Mouse (Mus musculus) embryonic facial prominence, embryonic 15.5 days (tissue): ENCODE results near the gene Itga9. TPM values are rescaled to one million over a fixed set of nuclear protein-coding genes. Genes with fewer than 3 reads are reported as not detected.

Source experiments
- ATAC-seq: fragments of 200-750 bp; cut with Nextera tagmentation; 2 replicates; pipeline ENCODE4 v1.8.0; 2017; ENCODE audit warnings: low read depth, moderate TSS enrichment; ENCODE audit not compliant: insufficient number of reproducible peaks, low FRiP score, low TSS enrichment
- H3K27ac ChIP-seq: fragments of 300-500 bp; sonication (generic); replicated peaks from 2 replicates; pipeline ENCODE4 v1.5.1; 2015; ENCODE audit warnings: mild to moderate bottlenecking, inconsistent platforms
- H3K27me3 ChIP-seq: fragments of 300-500 bp; sonication (generic); 2 replicates; pipeline ENCODE4 v1.6.1; 2015; ENCODE audit warnings: inconsistent platforms
- H3K36me3 ChIP-seq: fragments of 300-500 bp; sonication (generic); 2 replicates; pipeline ENCODE4 v1.6.1; 2015; ENCODE audit warnings: mild to moderate bottlenecking, inconsistent platforms
- H3K4me1 ChIP-seq: fragments of 300-500 bp; sonication (generic); 2 replicates; pipeline ENCODE4 v1.6.1; 2015; ENCODE audit warnings: inconsistent platforms
- H3K4me2 ChIP-seq: fragments of 300-500 bp; sonication (generic); replicated peaks from 2 replicates; pipeline ENCODE4 v1.6.1; 2015; ENCODE audit warnings: mild to moderate bottlenecking, inconsistent platforms
- H3K4me3 ChIP-seq: fragments of 300-500 bp; sonication (generic); replicated peaks from 2 replicates; pipeline ENCODE4 v1.5.1; 2015; ENCODE audit warnings: mild to moderate bottlenecking, inconsistent platforms
- H3K9ac ChIP-seq: fragments of 300-500 bp; sonication (generic); 2 replicates; pipeline ENCODE4 v1.6.1; 2015; ENCODE audit warnings: inconsistent platforms
- H3K9me3 ChIP-seq: fragments of 300-500 bp; sonication (generic); replicated peaks from 2 replicates; pipeline ENCODE4 v1.6.1; 2016; ENCODE audit warnings: inconsistent platforms
- WGBS: fragments of 180-500 bp; shearing (Covaris S2); methylation state at CpG from one replicate; pipeline ENCODE4 v1.1.7; 2015; 5-methylcytosine and 5-hydroxymethylcytosine counted together
- polyA plus RNA-seq: library from polyadenylated mRNA; unstranded; fragments of >200 nt; fragmentation: Nextera tagmentation; extraction: Ambion mirVana; gene quantifications from 2 replicates; pipeline ENCODE4 v1.2.1, GENCODE M21; 2015

Gene Itga9
- polyA plus RNA-seq, 1 experiment from 2014 or later, result 14.7 TPM

GRCm38 (mm10) chr9:118741268-118741667 lies 134.8 kb downstream of the Itga9 start:
- no peaks in the 10 kb centered on the region for H3K27me3 ChIP-seq
- H3K4me2 ChIP-seq, result no peak overlapping the region
- WGBS, result 85% methylated on average over 9 of the region's 9 CpGs
- no peaks in the 10 kb centered on the region for H3K9me3 ChIP-seq
- H3K9ac ChIP-seq, result no peak overlapping the region
- no peak for ATAC-seq
- peaks cover 4% of the 10 kb centered on the region for H3K36me3 ChIP-seq
- no peak overlapping the region for H3K27ac ChIP-seq
- H3K4me3 ChIP-seq, result no peak overlapping the region
- H3K4me1 ChIP-seq, result peaks cover 17% of the 10 kb centered on the region

- no peaks in the 10 kb centered on the region for H3K9me3 ChIP-seq
- H3K27me3 ChIP-seq, result no peaks in the 10 kb centered on the region
Measured at GRCm38 (mm10) chr9:118749335-118749949, 143.0 kb downstream of the Itga9 start.

GRCm38 (mm10) chr9:118750828-118751227 lies 144.3 kb downstream of the Itga9 start:
- Histone ChIP-seq H3K4me2 (no peak overlapping the region), H3K36me3 (no peaks in the 10 kb centered on the region), H3K4me1 (peaks cover 30% of the 10 kb centered on the region), H3K27ac (0 out of 2 replicates have a peak overlapping the region, but pooled peaks have one; percentile 44), H3K27me3 (no peaks in the 10 kb centered on the region), H3K9ac (no peak overlapping the region), H3K9me3 (no peaks in the 10 kb centered on the region), H3K4me3 (no peak overlapping the region)
- ATAC-seq, result no peak
- WGBS, result 51% methylated on average over 7 of the region's 7 CpGs

More at GRCm38 (mm10) chr9:118749335-118749949, 143.0 kb downstream of the Itga9 start:
- no peak overlapping the region for H3K4me3 ChIP-seq
- H3K36me3 ChIP-seq, result peaks cover 4% of the 10 kb centered on the region
- ATAC-seq, result no peak
- no peak overlapping the region for H3K4me2 ChIP-seq
- 41% methylated on average over 8 of the region's 8 CpGs for WGBS
- H3K27ac ChIP-seq, result peak overlapping the region; percentile 22; the same call in 1 of the 2 replicates
- peaks cover 30% of the 10 kb centered on the region for H3K4me1 ChIP-seq
- no peak overlapping the region for H3K9ac ChIP-seq

GRCm38 (mm10) chr9:118752376-118752775 lies 145.9 kb downstream of the Itga9 start:
- H3K27ac ChIP-seq, result no peak overlapping the region
- H3K36me3 ChIP-seq, result no peaks in the 10 kb centered on the region
- H3K9me3 ChIP-seq, result no peaks in the 10 kb centered on the region
- H3K4me3 ChIP-seq, result no peak overlapping the region
- ATAC-seq, result no peak
- H3K9ac ChIP-seq, result no peak overlapping the region
- H3K4me1 ChIP-seq, result peaks cover 29% of the 10 kb centered on the region
- 91% methylated on average over 2 of the region's 2 CpGs for WGBS
- H3K27me3 ChIP-seq, result no peaks in the 10 kb centered on the region
- H3K4me2 ChIP-seq, result no peak overlapping the region

- H3K9me3 ChIP-seq, result no peaks in the 10 kb centered on the region
- no peaks in the 10 kb centered on the region for H3K36me3 ChIP-seq
- no peak overlapping the region for H3K27ac ChIP-seq
- peaks cover 28% of the 10 kb centered on the region for H3K4me1 ChIP-seq
- H3K27me3 ChIP-seq, result no peaks in the 10 kb centered on the region
- 64% methylated on average over 4 of the region's 4 CpGs for WGBS
- no peak overlapping the region for H3K9ac ChIP-seq
- ATAC-seq, result no peak
- H3K4me2 ChIP-seq, result no peak overlapping the region
- no peak overlapping the region for H3K4me3 ChIP-seq
Measured at GRCm38 (mm10) chr9:118759462-118759861, 153.0 kb downstream of the Itga9 start.

- Histone ChIP-seq H3K36me3 (no peaks in the 10 kb centered on the region), H3K4me2 (no peak overlapping the region), H3K9ac (no peak overlapping the region), H3K9me3 (no peaks in the 10 kb centered on the region), H3K4me1 (peaks cover 44% of the 10 kb centered on the region), H3K27me3 (no peaks in the 10 kb centered on the region), H3K27ac (peak overlapping the region; percentile 76; the same call in 1 of the 2 replicates), H3K4me3 (no peak overlapping the region)
- 50% methylated on average over 8 of the region's 8 CpGs for WGBS
- no peak for ATAC-seq
Measured at GRCm38 (mm10) chr9:118761953-118762590, 155.6 kb downstream of the Itga9 start.

- Histone ChIP-seq H3K4me1 (peaks cover 44% of the 10 kb centered on the region), H3K9me3 (no peaks in the 10 kb centered on the region), H3K4me3 (no peak overlapping the region), H3K9ac (no peak overlapping the region), H3K36me3 (no peaks in the 10 kb centered on the region), H3K4me2 (0 out of 2 replicates have a peak overlapping the region, but pooled peaks have one; percentile 2), H3K27me3 (no peaks in the 10 kb centered on the region), H3K27ac (peak overlapping the region; percentile 76)
- ATAC-seq, result peak; percentile 67
- 19% methylated on average over 7 of the region's 7 CpGs for WGBS
Measured at GRCm38 (mm10) chr9:118762759-118763158, 156.3 kb downstream of the Itga9 start.

GRCm38 (mm10) chr9:118763203-118763602 lies 156.7 kb downstream of the Itga9 start:
- peak; percentile 54; the same call in 1 of the 2 replicates for ATAC-seq
- peak overlapping the region; percentile 76 for H3K27ac ChIP-seq
- 34% methylated on average over 4 of the region's 4 CpGs for WGBS
- H3K27me3 ChIP-seq, result no peaks in the 10 kb centered on the region
- H3K36me3 ChIP-seq, result no peaks in the 10 kb centered on the region
- H3K9ac ChIP-seq, result no peak overlapping the region
- no peak overlapping the region for H3K4me3 ChIP-seq
- 0 out of 2 replicates have a peak overlapping the region, but pooled peaks have one; percentile 2 for H3K4me2 ChIP-seq
- no peaks in the 10 kb centered on the region for H3K9me3 ChIP-seq
- H3K4me1 ChIP-seq, result peaks cover 44% of the 10 kb centered on the region

- no peaks in the 10 kb centered on the region for H3K9me3 ChIP-seq
- no peaks in the 10 kb centered on the region for H3K36me3 ChIP-seq
- 0 out of 2 replicates have a peak overlapping the region, but pooled peaks have one; percentile 76 for H3K27ac ChIP-seq
- WGBS, result 81% methylated on average over 3 of the region's 3 CpGs
- peaks cover 44% of the 10 kb centered on the region for H3K4me1 ChIP-seq
- H3K9ac ChIP-seq, result no peak overlapping the region
- H3K4me2 ChIP-seq, result no peak overlapping the region
- ATAC-seq, result no peak
- no peak overlapping the region for H3K4me3 ChIP-seq
- H3K27me3 ChIP-seq, result no peaks in the 10 kb centered on the region
Measured at GRCm38 (mm10) chr9:118763646-118764045, 157.2 kb downstream of the Itga9 start.

GRCm38 (mm10) chr9:118765059-118765458 lies 158.6 kb downstream of the Itga9 start:
- no peaks in the 10 kb centered on the region for H3K27me3 ChIP-seq
- peak overlapping the region; percentile 44 for H3K27ac ChIP-seq
- H3K4me1 ChIP-seq, result peaks cover 44% of the 10 kb centered on the region
- H3K4me3 ChIP-seq, result no peak overlapping the region
- no peaks in the 10 kb centered on the region for H3K36me3 ChIP-seq
- H3K9ac ChIP-seq, result no peak overlapping the region
- no peak for ATAC-seq
- no peaks in the 10 kb centered on the region for H3K9me3 ChIP-seq
- H3K4me2 ChIP-seq, result no peak overlapping the region

- no peak for ATAC-seq
- no peak overlapping the region for H3K9ac ChIP-seq
- H3K27ac ChIP-seq, result no peak overlapping the region
- H3K27me3 ChIP-seq, result no peaks in the 10 kb centered on the region
- peaks cover 40% of the 10 kb centered on the region for H3K4me1 ChIP-seq
- H3K4me2 ChIP-seq, result no peak overlapping the region
- no peak overlapping the region for H3K4me3 ChIP-seq
- H3K36me3 ChIP-seq, result no peaks in the 10 kb centered on the region
- no peaks in the 10 kb centered on the region for H3K9me3 ChIP-seq
- WGBS, result 66% methylated on average over 7 of the region's 7 CpGs
Measured at GRCm38 (mm10) chr9:118767008-118767407, 160.5 kb downstream of the Itga9 start.
